Mouse (Mus musculus): ENCODE data around the gene Krtap27-1.

Gene Krtap27-1

GRCm38 (mm10) chr16:88671571-88671970, at the start of gene Krtap27-1:
TSS of gene Krtap27-1 (minus strand) at chr16:88671671.
- no peak for DNase-seq (ENCODE audit: low spot score in 2 of 2)

- no peak for DNase-seq (ENCODE audit: low spot score in 2 of 2)
Measured at GRCm38 (mm10) chr16:88720031-88720430, 48.6 kb upstream of the Krtap27-1 start.

- DNase-seq (ENCODE audit: low spot score in 2 of 2) = no peak
Measured at GRCm38 (mm10) chr16:88716549-88716948, 45.1 kb upstream of the Krtap27-1 start.

- DNase-seq (ENCODE audit: low spot score in 2 of 2) = no peak
Measured at GRCm38 (mm10) chr16:88711245-88711644, 39.8 kb upstream of the Krtap27-1 start.

DNA sequence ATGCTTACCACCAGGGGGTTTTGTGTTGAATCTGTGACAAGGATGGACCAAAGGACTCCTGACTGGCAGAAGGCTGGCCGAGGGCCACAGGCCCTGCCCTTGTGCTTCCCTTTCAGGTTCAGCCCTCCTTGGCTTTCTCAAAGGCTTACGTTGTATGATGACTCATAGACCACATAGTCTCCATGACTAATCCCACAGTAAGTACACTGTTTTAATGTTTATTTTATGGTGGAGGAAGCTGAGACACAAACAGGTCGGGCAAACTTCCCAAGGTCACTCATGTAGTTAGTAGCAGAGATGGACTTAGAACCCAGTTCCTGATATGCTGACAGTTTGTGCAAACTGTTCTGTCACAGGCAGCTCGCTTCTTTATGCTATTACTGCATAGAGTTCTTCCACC, 39.3 kb upstream of the Krtap27-1 start:
- DNase-seq (ENCODE audit: low spot score in 2 of 2) = peak; percentile 1 to 9

GRCm38 (mm10) chr16:88707496-88708012, 36.1 kb upstream of the Krtap27-1 start, which contains the start of gene 2310061N02Rik:
TSS of gene 2310061N02Rik (minus strand) at chr16:88707962.
- DNase-seq (ENCODE audit: low spot score in 2 of 2) = no peak

DNA sequence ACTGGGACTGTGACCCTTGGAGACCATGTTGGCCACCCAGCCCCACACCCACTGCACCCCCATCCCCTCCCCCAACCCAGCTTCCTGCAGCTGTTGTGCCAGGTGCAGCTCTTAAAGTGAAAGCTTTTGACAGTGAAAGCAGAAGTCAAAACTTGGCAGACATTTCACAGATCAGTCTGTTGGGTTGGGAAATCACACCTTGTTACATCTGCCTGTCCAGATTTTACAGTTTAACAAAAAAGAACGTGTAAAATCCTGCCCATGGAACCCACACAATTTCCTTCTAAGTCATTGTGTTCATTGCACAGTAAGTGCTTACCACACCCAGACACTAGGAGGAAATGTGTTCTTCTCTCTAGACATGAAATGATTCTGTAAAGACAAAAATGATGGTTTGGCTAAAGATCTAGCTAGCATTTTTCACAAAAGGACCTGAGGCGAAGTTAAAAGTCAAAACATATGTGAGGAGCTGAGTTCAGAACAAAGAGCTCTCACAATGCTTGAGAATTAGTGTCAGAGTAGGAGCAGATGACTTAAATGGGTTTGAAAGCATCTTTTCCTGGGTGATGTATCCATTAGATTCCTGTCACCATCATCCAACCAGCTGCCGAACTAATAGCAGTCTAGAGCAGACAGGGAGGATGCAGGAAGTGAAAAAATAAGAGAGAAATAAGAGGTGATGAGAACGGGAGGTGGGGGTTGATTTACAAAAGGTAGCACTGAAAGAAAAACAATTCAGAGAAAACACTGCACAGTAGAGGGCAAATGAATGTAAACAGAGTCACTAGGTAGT, 29.8 kb upstream of the Krtap27-1 start:
- DNase-seq (ENCODE audit: low spot score in 2 of 2) = no peak

DNA sequence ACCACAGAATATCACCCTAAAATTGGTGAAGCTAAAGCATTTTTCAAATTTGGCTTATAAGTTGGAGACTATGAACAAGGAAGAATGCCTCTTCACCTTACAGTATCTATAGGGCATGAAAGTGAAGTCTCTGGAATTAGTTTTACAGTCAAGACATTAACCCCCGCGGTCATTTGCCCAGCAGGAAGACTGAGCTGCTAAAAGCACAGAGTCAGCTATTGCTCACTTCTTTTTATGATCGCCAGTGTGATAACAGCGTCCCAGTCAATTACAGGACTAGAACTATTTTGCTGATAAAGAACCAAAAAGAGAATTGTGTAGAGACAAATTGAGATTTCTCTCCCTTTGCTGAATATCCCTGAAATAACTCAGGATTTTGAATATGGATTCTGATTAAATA, 24.8 kb upstream of the Krtap27-1 start:
- no peak for DNase-seq (ENCODE audit: low spot score in 2 of 2)

GRCm38 (mm10) chr16:88681282-88681681, 9.8 kb upstream of the Krtap27-1 start:
- no peak for DNase-seq (ENCODE audit: low spot score in 2 of 2)

DNA sequence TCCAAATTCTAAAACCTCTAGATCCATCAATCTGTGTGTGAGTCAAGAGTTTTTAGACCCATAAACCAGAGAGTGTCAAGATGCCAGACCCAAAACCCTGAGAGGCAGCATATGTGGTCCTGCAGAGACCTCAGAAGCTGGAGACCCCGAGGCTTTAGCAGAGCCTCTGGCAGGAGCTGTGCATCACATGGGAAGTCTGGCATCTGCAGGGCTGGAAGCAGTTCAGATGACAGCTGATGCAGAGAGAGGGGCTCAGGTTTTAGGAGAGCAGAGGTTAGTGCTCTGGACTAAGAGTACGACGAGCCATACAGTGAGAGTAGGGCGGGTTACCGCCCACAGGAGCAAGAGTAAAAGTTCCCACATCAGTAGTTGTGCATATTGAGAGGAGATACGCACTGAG, 7.6 kb upstream of the Krtap27-1 start:
- DNase-seq (ENCODE audit: low spot score in 2 of 2) = no peak

- DNase-seq (ENCODE audit: low spot score in 2 of 2) = no peak
Measured at GRCm38 (mm10) chr16:88657426-88657825, 14.0 kb downstream of the Krtap27-1 start.

- no peak for DNase-seq (ENCODE audit: low spot score in 2 of 2)
Measured at GRCm38 (mm10) chr16:88651952-88652351, 19.5 kb downstream of the Krtap27-1 start.

- no peak for DNase-seq (ENCODE audit: low spot score in 2 of 2)
Measured at GRCm38 (mm10) chr16:88651082-88651481, 20.4 kb downstream of the Krtap27-1 start.

GRCm38 (mm10) chr16:88647358-88647846, 24.1 kb downstream of the Krtap27-1 start, which contains the start of gene Krtap26-1:
TSS of gene Krtap26-1 (minus strand) at chr16:88647796.
- DNase-seq (ENCODE audit: low spot score in 2 of 2) = no peak

- DNase-seq (ENCODE audit: low spot score in 2 of 2) = no peak
Measured at GRCm38 (mm10) chr16:88646366-88647111, 24.9 kb downstream of the Krtap27-1 start.

DNA sequence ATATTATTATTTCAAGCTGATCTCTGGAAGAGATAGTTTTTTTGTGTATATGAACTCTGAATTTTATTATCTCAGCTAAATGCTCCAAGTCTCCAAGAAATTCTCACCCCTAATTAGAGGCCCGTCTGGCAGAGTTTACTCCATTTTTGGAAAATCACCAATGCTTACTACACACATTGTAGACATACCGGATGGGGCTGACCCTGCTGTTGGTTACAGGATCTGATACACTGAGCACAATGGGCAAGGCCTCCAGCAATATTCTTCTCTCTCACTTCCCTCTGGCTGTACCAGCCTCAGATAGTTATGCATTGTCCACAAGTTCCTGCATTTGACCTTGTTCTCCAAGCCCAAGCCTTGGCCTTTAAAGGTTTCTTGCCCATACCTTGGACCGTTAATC, 31.4 kb downstream of the Krtap27-1 start:
- DNase-seq (ENCODE audit: low spot score in 2 of 2) = no peak

DNA sequence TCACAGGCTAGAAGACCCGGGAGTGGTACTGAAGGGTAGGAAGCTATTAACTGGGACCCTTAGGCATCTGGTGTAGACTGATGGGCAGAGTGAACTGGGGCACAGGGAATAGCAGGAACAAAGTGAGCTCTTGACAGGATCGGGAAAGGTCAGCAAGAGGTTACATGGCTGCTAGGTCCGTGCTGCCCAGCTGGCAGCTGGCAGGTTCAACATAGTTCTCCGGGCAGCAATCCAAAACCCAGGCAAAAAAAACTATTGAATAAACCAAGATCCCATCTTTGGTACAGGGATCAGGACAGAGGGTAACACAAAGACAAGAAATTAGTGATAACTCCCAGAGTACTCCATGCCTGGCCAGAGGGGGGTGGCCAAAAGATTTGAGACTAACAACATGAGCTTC, 36.3 kb downstream of the Krtap27-1 start:
- no peak for DNase-seq (ENCODE audit: low spot score in 2 of 2)

DNA sequence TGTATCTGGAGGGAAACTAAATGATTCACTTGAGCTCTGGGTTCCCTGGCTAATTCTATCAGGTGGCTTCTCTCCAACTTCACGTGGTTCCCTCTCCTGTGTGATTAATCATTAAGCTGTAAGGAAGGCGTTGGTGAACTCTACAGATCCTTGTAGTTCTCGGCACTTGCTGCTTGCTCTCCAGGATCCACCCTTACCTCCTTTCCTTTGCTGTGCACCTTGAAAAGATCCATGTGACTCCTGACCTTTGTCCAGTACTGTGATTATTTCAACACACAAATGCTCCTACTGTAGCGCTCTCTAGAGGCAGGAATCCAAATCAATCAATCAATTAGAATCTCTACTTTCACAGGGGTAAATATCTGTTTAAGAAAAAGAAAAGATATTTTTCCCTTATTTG, 40.0 kb downstream of the Krtap27-1 start:
- DNase-seq (ENCODE audit: low spot score in 2 of 2) = no peak

GRCm38 (mm10) chr16:88627566-88627965, 43.9 kb downstream of the Krtap27-1 start, which contains the start of gene 2310079G19Rik:
TSS of gene 2310079G19Rik (minus strand) at chr16:88627666.
- no peak for DNase-seq (ENCODE audit: low spot score in 2 of 2)
